Mouse (Mus musculus) ES-E14 (cell line): Measurements from ENCODE around the gene Ly75.

Experiments used
- CHD2 ChIP-seq: IDR thresholded peaks from 2 replicates; pipeline ENCODE4 v1.6.1; 2014; ENCODE audit warnings: mild to moderate bottlenecking, low read depth, low read length, inconsistent platforms
- ZC3H11A ChIP-seq: IDR thresholded peaks from 2 replicates; pipeline ENCODE4 v1.6.1; 2012; ENCODE audit warnings: low read depth, mild to moderate bottlenecking, inconsistent platforms, low read length, borderline replicate concordance
- ZNF384 ChIP-seq: IDR thresholded peaks from 2 replicates; pipeline ENCODE4 v1.6.1; 2012; ENCODE audit warnings: low read depth, low read length, inconsistent platforms

DNA sequence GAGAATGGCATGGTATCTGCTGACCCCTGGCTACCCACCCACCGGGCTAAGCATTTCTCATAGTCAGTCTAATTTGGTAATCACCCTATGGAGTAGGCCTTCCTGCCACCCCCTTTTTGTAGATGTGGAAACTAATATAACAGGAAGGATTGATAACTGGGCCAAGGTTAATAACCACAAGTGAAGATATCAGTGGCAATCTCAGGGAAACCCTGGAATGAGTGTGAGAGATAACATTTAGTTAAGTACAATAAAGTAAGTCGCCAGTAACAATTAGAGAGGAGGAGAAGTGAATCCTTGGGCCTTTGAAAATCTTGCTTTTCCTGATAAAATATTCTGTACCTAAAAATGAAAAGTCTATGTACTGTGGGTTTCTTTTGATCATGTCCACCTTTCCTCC, 3.7 kb upstream of the Ly75 start:
- TF ChIP-seq ZNF384 (no peak), CHD2 (no peak), ZC3H11A (no peak)
